Mouse (Mus musculus) stomach, embryonic 16.5 days (tissue): ENCODE measurements around the gene Elfn2. TPM values are rescaled to one million over a fixed set of nuclear protein-coding genes. Genes with fewer than 3 reads are reported as not detected.

Experiments
- ATAC-seq: fragments of 200-750 bp; cut with Nextera tagmentation; 2 replicates; pipeline ENCODE4 v1.8.0; 2017; ENCODE audit warnings: moderate number of reproducible peaks, moderate TSS enrichment; ENCODE audit not compliant: insufficient read depth, low FRiP score
- H3K27ac ChIP-seq: fragments of 300-500 bp; sonication (generic); 2 replicates; pipeline ENCODE4 v1.5.1; 2014; ENCODE audit warnings: low read length
- H3K27me3 ChIP-seq: fragments of 300-500 bp; sonication (generic); 2 replicates; pipeline ENCODE4 v1.6.1; 2014; ENCODE audit warnings: low read length, control low read depth, mixed read lengths; ENCODE audit not compliant: control insufficient read depth, insufficient read depth
- H3K36me3 ChIP-seq: fragments of 300-500 bp; sonication (generic); 2 replicates; pipeline ENCODE4 v1.6.1; 2014; ENCODE audit warnings: low read length; ENCODE audit not compliant: control insufficient read depth, insufficient read depth
- H3K4me1 ChIP-seq: fragments of 300-500 bp; sonication (generic); 2 replicates; pipeline ENCODE4 v1.6.1; 2014; ENCODE audit warnings: low read length, control low read depth, mixed read lengths; ENCODE audit not compliant: control insufficient read depth, insufficient read depth
- H3K4me2 ChIP-seq: fragments of 300-500 bp; sonication (generic); 2 replicates; pipeline ENCODE4 v1.6.1; 2014; ENCODE audit warnings: low read depth, low read length, mixed read lengths
- H3K4me3 ChIP-seq: fragments of 300-500 bp; sonication (generic); replicated peaks from 2 replicates; pipeline ENCODE4 v1.5.1; 2014; ENCODE audit warnings: mild to moderate bottlenecking, low read length
- H3K9ac ChIP-seq: fragments of 300-500 bp; sonication (generic); 2 replicates; pipeline ENCODE4 v1.6.1; 2014; ENCODE audit warnings: low read length
- H3K9me3 ChIP-seq: fragments of 300-500 bp; sonication (generic); replicated peaks from 2 replicates; pipeline ENCODE4 v1.6.1; 2016; ENCODE audit warnings: low read length, control low read depth; ENCODE audit not compliant: control insufficient read depth
- WGBS: fragments of 180-500 bp; shearing (Covaris S2); extraction: QIAGEN DNeasy Blood & Tissue Kit; methylation state at CpG from one replicate; pipeline ENCODE4 v1.1.7; 2014; 5-methylcytosine and 5-hydroxymethylcytosine counted together
- polyA plus RNA-seq: library from polyadenylated mRNA; unstranded; fragments of >200 nt; fragmentation: Nextera tagmentation; extraction: Ambion mirVana; gene quantifications from 2 replicates; pipeline ENCODE4 v1.2.1, GENCODE M21; 2015

The Elfn2 gene
- polyA plus RNA-seq, 1 experiment from 2014 or later, result 0.17 TPM

DNA sequence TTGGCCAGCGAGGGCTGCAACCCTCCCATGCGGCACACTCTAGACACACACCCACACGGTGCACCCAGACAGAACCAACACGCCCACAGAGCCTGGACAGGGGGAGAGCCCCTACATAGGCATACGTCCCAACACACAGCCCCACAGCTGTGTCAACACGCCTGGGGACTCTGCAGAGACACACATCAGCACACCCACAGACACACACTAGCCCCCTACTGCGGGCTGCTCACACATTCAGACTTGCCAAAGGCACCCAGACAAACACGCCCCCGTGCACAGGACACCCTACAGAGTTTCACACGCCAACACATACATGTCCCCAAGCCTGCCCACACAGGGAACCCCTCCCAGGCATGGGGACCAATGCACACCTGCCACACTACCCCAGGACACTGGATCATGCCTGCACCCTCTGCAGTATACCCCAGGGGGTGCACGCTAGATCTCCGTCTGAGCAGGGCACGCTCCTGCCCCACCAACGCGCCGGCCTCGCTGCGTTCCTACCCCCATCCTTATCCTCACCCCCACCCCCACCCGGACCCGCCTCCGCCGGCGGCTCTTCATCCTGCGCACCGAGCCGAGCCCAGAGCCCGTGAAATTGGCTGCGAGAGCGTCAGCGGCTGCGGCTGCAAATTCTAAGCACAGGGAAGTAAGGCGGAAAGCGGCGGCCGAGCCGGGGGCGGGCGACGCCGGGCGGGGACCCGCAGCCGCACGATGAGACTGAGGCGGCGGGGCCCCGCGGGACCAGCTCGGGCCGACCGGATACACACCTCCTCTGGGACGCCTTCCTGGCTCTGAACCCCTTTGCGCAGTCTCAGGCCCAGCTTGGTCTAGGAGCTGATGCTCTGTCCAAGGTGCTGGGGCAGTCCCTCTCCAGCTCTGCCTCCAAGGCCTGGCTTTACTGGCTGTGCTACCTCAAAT is 6.0 kb downstream of the Elfn2 start:
- no peaks in the 10 kb centered on the region for H3K36me3 ChIP-seq
- H3K27me3 ChIP-seq, result peaks cover 59% of the 10 kb centered on the region
- peak overlapping the region; percentile 32 for H3K4me2 ChIP-seq
- no peaks in the 10 kb centered on the region for H3K9me3 ChIP-seq
- ATAC-seq, result no peak
- H3K4me1 ChIP-seq, result no peaks in the 10 kb centered on the region
- H3K27ac ChIP-seq, result no peak overlapping the region
- no peak overlapping the region for H3K9ac ChIP-seq
- peak overlapping the region; percentile 16 for H3K4me3 ChIP-seq
- WGBS, result 7% methylated on average over 51 of the region's 53 CpGs

DNA sequence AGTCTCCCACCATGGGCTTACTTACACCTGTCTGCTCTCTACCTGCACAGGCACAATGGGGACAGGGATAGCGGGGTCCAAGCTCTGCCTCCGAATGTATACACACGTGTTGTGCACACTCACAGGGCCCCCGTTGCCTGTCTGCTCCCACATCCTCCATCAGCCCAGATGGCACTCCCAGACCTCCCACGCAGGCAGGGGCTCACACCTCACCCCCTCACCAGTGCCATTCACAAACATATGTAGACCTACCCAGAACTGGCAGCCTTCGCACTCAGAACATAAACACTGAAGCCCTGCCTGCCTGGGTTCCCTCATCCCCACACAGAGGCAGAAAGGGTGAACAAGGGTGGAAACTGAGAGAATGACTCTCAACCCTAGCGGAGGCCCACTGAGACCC is 6.6 kb downstream of the Elfn2 start:
- H3K36me3 ChIP-seq, result no peaks in the 10 kb centered on the region
- ATAC-seq, result no peak
- H3K4me2 ChIP-seq, result no peak overlapping the region
- H3K4me3 ChIP-seq, result no peak overlapping the region
- 73% methylated on average over 7 of the region's 7 CpGs for WGBS
- no peaks in the 10 kb centered on the region for H3K9me3 ChIP-seq
- peaks cover 52% of the 10 kb centered on the region for H3K27me3 ChIP-seq
- no peak overlapping the region for H3K27ac ChIP-seq
- H3K4me1 ChIP-seq, result no peaks in the 10 kb centered on the region
- H3K9ac ChIP-seq, result no peak overlapping the region

DNA sequence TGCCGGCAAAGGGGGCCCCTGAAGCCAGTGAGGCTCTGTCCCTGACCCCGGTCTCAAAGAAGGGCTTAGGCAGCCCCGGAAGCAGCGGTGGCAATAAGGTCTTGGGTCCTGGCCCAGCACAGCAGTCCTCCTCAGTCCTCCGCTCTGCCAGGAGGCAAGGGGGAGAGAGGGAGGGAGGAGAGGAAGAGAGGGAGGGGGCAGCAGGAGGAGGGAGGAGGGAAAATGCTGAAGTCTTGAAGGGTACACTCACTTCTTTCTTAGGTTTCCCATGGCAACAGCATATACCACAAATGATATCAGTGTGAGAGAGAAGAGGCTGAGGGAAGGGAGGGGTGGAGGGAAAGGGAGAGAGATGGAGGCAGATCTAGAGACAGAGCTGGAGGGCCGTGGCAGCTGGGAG is 7.9 kb downstream of the Elfn2 start:
- Histone ChIP-seq H3K4me1 (no peaks in the 10 kb centered on the region), H3K9me3 (no peaks in the 10 kb centered on the region), H3K4me3 (no peak overlapping the region), H3K27me3 (peaks cover 41% of the 10 kb centered on the region), H3K27ac (no peak overlapping the region), H3K36me3 (no peaks in the 10 kb centered on the region), H3K9ac (no peak overlapping the region), H3K4me2 (no peak overlapping the region)
- WGBS, result 44% methylated on average over 6 of the region's 6 CpGs
- no peak for ATAC-seq

DNA sequence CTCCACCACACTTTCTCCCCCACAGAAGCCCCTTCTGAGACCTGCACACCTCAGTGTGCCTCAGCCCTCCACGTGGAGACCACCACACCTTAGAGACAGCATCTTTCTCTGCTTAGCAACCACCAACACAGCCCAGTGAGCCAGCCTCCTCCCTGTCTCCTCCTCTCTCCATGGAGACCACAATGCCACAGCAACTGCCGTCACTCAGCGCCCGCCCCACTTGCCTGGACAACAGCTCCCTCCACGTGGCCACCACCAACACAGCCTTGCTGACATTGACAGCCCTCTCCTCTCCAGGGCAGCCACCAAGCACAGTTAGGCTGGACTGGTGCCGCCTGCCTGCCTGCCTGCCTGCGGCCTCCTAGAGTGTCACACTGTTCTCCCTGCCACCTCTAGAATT is 8.8 kb downstream of the Elfn2 start:
- no peaks in the 10 kb centered on the region for H3K9me3 ChIP-seq
- no peak overlapping the region for H3K4me2 ChIP-seq
- H3K4me1 ChIP-seq, result no peaks in the 10 kb centered on the region
- H3K27me3 ChIP-seq, result peaks cover 34% of the 10 kb centered on the region
- H3K36me3 ChIP-seq, result no peaks in the 10 kb centered on the region
- no peak overlapping the region for H3K27ac ChIP-seq
- no peak for ATAC-seq
- H3K4me3 ChIP-seq, result no peak overlapping the region
- 28% methylated on average over 7 of the region's 7 CpGs for WGBS
- no peak overlapping the region for H3K9ac ChIP-seq

DNA sequence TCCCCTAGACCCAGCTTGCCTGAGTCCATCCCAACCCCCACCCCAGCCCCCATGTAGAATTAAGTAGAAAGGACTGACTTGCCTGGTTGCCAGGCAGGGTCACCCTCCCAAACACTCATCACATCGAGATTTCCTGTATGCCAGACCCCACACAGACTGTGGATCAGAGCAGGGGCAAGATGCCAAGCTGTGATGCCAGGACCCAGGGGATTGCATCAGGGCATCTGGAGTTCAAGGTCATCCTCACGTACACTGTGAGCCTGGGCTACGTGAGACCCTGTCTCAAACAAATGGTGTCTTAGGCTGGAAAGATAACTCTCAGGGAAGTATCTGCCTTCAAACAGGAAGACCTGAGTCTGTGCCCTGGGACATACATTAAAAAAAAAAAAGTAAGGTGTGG is 11.9 kb downstream of the Elfn2 start:
- Histone ChIP-seq H3K27ac (no peak overlapping the region), H3K9me3 (no peaks in the 10 kb centered on the region), H3K4me2 (no peak overlapping the region), H3K36me3 (no peaks in the 10 kb centered on the region), H3K4me3 (no peak overlapping the region), H3K27me3 (peaks cover 6% of the 10 kb centered on the region; the same call in 1 of the 2 replicates), H3K4me1 (no peaks in the 10 kb centered on the region), H3K9ac (no peak overlapping the region)
- WGBS, result 45% methylated on average over 3 of the region's 3 CpGs
- ATAC-seq, result no peak

DNA sequence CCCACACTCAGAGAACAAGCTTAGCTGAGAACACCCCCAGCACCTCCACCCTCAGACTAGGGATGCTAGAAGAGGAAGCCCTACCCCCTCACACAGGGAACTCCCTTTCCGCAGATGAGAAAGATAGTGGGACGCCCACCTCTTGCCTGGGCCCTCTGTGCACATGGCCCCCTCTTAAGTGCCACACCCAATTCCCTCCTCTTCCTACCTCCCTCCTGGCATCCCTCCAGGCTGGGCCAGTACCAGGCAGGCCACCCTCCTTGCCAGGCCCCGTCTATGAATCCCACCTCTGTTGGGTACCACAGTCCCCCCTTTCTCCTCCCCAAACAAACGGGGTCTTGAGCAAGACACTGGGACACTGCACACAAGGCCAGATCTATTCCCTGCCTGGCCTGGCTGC is 13.7 kb downstream of the Elfn2 start:
- no peak overlapping the region for H3K9ac ChIP-seq
- H3K4me2 ChIP-seq, result no peak overlapping the region
- H3K27me3 ChIP-seq, result no peaks in the 10 kb centered on the region
- 69% methylated on average over 4 of the region's 4 CpGs for WGBS
- H3K4me1 ChIP-seq, result no peaks in the 10 kb centered on the region
- no peak overlapping the region for H3K4me3 ChIP-seq
- no peak overlapping the region for H3K27ac ChIP-seq
- H3K9me3 ChIP-seq, result no peaks in the 10 kb centered on the region
- H3K36me3 ChIP-seq, result no peaks in the 10 kb centered on the region
- ATAC-seq, result no peak

DNA sequence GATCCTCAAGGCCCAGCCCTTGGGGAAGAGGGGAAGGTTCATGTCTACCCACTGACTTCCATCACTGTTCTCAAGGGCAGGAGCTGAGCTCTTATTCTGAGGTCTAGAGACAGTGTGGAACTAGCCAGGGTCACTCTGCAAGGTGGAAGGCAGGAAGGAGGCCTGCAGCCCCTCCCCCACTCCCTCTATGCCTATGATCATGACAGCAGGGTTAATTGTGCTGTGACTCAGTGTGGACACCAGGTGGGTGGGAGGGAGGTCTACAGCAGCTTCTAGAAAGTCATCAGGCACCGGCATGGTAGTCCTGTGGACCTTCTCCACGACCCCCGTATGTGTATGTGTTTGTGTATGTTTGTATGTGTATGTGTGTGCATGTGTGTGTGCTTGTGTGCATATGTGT is 14.6 kb downstream of the Elfn2 start:
- H3K9me3 ChIP-seq, result no peaks in the 10 kb centered on the region
- H3K9ac ChIP-seq, result no peak overlapping the region
- H3K27ac ChIP-seq, result no peak overlapping the region
- no peak overlapping the region for H3K4me3 ChIP-seq
- WGBS, result 81% methylated on average over 3 of the region's 3 CpGs
- no peak overlapping the region for H3K4me2 ChIP-seq
- H3K27me3 ChIP-seq, result no peaks in the 10 kb centered on the region
- no peak for ATAC-seq
- H3K36me3 ChIP-seq, result no peaks in the 10 kb centered on the region
- no peaks in the 10 kb centered on the region for H3K4me1 ChIP-seq

DNA sequence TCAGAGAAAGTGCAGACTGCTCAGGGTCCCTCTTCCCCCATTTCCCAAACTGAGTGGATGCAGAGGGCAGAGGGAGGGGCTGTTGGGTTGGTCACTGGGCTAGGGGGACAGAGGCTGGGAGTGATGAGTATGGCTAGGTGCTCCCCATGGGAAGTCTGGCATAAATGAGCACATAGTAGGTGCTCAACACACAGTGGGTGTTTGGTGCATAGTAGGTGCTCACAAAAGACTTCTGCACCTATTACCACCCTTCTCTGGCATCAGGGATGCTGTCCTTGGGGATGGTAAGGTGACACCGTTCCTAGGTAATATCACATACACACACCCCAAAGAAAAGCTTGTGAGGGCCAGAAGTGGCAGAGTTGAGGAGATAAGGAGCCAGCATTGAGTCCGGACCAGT is 18.2 kb downstream of the Elfn2 start:
- H3K9me3 ChIP-seq, result no peaks in the 10 kb centered on the region
- H3K27me3 ChIP-seq, result no peaks in the 10 kb centered on the region; the same call in 1 of the 2 replicates
- no peaks in the 10 kb centered on the region for H3K4me1 ChIP-seq
- ATAC-seq, result no peak
- 63% methylated on average over 2 of the region's 2 CpGs for WGBS
- H3K27ac ChIP-seq, result no peak overlapping the region
- no peak overlapping the region for H3K4me2 ChIP-seq
- H3K36me3 ChIP-seq, result no peaks in the 10 kb centered on the region
- H3K9ac ChIP-seq, result no peak overlapping the region
- no peak overlapping the region for H3K4me3 ChIP-seq

DNA sequence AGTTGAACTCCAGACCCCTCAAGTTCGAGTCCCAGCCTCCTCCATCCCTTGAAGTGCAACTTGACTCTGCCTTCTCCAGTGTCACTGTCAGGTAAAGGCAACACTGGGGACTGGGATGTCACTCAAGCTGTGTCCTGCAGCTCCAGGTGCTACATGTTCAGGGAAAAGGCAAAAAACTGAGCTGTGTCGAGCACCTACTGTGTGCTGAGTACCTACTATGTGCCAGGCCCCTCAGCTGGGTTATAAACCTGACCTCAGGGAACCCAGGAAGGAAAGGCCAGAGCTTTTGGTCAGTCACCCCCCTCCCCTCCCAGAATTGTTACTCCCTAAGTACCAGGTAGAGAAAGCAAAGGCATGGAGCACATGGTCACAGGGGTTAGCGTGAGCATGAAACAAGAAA is 19.1 kb downstream of the Elfn2 start:
- Histone ChIP-seq H3K36me3 (no peaks in the 10 kb centered on the region), H3K27ac (no peak overlapping the region), H3K27me3 (no peaks in the 10 kb centered on the region; the same call in 1 of the 2 replicates), H3K9ac (no peak overlapping the region), H3K9me3 (no peaks in the 10 kb centered on the region), H3K4me1 (no peaks in the 10 kb centered on the region), H3K4me3 (no peak overlapping the region), H3K4me2 (no peak overlapping the region)
- no peak for ATAC-seq
- WGBS, result 52% methylated on average over 3 of the region's 3 CpGs
